Mouse (Mus musculus): Measurements from ENCODE around the gene Nup160.

DNA sequence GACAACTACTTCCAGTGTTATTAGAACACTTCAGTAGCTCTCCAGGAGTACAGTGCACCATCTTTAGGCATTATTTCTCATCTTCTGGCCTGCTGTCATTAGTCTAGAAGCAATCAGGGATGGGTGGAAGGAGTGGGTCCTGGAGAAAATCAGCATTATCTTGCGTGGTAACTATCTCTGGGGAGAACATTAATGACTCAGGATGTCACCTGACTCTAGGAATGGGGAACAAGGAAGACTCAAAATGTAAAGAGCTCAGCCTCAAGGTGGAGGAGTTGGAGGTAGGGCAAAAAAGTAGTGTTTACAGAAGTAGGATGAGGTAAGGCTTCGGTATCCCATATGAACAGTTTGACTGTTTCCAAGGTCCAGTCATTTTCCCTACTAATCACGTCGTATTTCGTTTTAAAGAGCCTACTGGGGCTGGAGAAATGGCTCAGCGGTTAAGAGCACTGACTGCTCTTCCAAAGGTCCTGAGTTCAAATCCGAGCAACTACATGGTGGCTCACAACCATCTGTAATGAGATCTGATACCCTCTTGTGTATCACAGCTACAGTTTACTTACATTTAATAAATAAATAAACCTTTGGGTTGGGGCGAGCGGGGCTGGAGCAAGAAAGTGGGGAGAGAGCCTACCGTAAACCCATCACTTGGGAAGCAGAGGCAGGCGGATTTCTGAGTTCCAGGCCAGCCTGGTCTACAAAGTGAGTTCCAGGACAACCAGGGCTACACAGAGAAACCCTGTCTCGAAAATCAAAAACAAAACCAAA is 67.5 kb downstream of the Nup160 start:
- no peak for TF ChIP-seq CTCF (IDR thresholded peaks at IDR 0.05; ENCODE audit: low read depth)
- no peak for TF ChIP-seq EP300 (IDR thresholded peaks at IDR 0.05; ENCODE audit: low read depth)
